Mouse (Mus musculus): ENCODE data around the gene Ndufaf7. TPM values are rescaled to one million over a fixed set of nuclear protein-coding genes. Genes with fewer than 3 reads are reported as not detected.
A peak's percentile ranks its signal among the peaks of the same experiment; 100 is the strongest.

Gene Ndufaf7
- total RNA-seq (2021), result 10 to 100 TPM; 56.2 to 60.6 TPM
- long read RNA-seq, experiment 1, transcript Ndufaf7-201 (10 exons, 1,749 nt), result major isoform, 25 of 65 reads
- long read RNA-seq, experiment 1, partial matches to known transcripts, result 28 of 65 reads
- long read RNA-seq, experiment 1, other reads (novel, unspliced or antisense), result 12 of 65 reads
- long read RNA-seq, experiment 2, transcript Ndufaf7-201 (10 exons, 1,749 nt), result major isoform, 10 of 33 reads
- long read RNA-seq, experiment 2, partial matches to known transcripts, result 16 of 33 reads
- long read RNA-seq, experiment 2, other reads (novel, unspliced or antisense), result 6 of 33 reads

- TF ChIP-seq CTCF (IDR thresholded peaks at IDR 0.05), result no peak
- intact Hi-C loops (cut with DNase I), result loop anchor here (2.0 to 10.0 kb wide), 3 partner anchors 20 to 272 kb away; partner anchors contain the start of genes Cebpzos, Gpatch11 and Heatr5b
- Histone ChIP-seq H3K4me3 (peak within 1 kb of the TSS; percentile 66), H3K27ac (peak within 1 kb of the TSS; percentile 85)
- DNase-seq (ENCODE audit: extremely low spot score in 1 of 2, low spot score in 2 of 2), result peak; percentile 96
Observed at GRCm38 (mm10) chr17:78936466-78937228, at the start of gene Ndufaf7, which contains the start of gene Cebpz. Gene Ndufaf7 (plus strand): TSS chr17:78937136. Gene Cebpz (minus strand): TSS chr17:78937066.

GRCm38 (mm10) chr17:78888554-78888953 lies 48.4 kb upstream of the Ndufaf7 start:
- DNase-seq (ENCODE audit: extremely low spot score in 1 of 2, low spot score in 2 of 2), result no peak
- intact Hi-C loops (cut with DNase I), result no loop called here
- TF ChIP-seq CTCF (IDR thresholded peaks at IDR 0.05), result no peak

GRCm38 (mm10) chr17:78889184-78889583 lies 47.8 kb upstream of the Ndufaf7 start:
- intact Hi-C loops (cut with DNase I), result no loop called here
- no peak for TF ChIP-seq CTCF (IDR thresholded peaks at IDR 0.05)
- DNase-seq (ENCODE audit: extremely low spot score in 1 of 2, low spot score in 2 of 2), result no peak

More at GRCm38 (mm10) chr17:78888554-78888953, 48.4 kb upstream of the Ndufaf7 start:
- no peak overlapping the region for H3K4me3 ChIP-seq
- no peak overlapping the region for H3K27ac ChIP-seq

GRCm38 (mm10) chr17:78891020-78891419 lies 45.9 kb upstream of the Ndufaf7 start:
- TF ChIP-seq CTCF (IDR thresholded peaks at IDR 0.05), result no peak
- DNase-seq (ENCODE audit: extremely low spot score in 1 of 2, low spot score in 2 of 2), result no peak
- no peak overlapping the region for H3K27ac ChIP-seq
- H3K4me3 ChIP-seq, result no peak overlapping the region
- intact Hi-C loops (cut with DNase I), result no loop called here

More at GRCm38 (mm10) chr17:78889184-78889583, 47.8 kb upstream of the Ndufaf7 start:
- Histone ChIP-seq H3K27ac (no peak overlapping the region), H3K4me3 (no peak overlapping the region)

GRCm38 (mm10) chr17:78894991-78895390 lies 41.9 kb upstream of the Ndufaf7 start:
- Histone ChIP-seq H3K4me3 (no peak overlapping the region), H3K27ac (no peak overlapping the region)
- intact Hi-C loops (cut with DNase I), result no loop called here
- no peak for TF ChIP-seq CTCF (IDR thresholded peaks at IDR 0.05)
- DNase-seq (ENCODE audit: extremely low spot score in 1 of 2, low spot score in 2 of 2), result no peak

GRCm38 (mm10) chr17:78895394-78895793 lies 41.5 kb upstream of the Ndufaf7 start:
- no peak overlapping the region for H3K27ac ChIP-seq
- intact Hi-C loops (cut with DNase I), result no loop called here
- TF ChIP-seq CTCF (IDR thresholded peaks at IDR 0.05), result peak; percentile 42
- H3K4me3 ChIP-seq, result no peak overlapping the region
- DNase-seq (ENCODE audit: extremely low spot score in 1 of 2, low spot score in 2 of 2), result peak in 1 of 2 experiments; percentile 21

GRCm38 (mm10) chr17:78903158-78903557 lies 33.8 kb upstream of the Ndufaf7 start:
- DNase-seq (ENCODE audit: extremely low spot score in 1 of 2, low spot score in 2 of 2), result no peak
- intact Hi-C loops (cut with DNase I), result no loop called here
- no peak for TF ChIP-seq CTCF (IDR thresholded peaks at IDR 0.05)
- H3K27ac ChIP-seq, result no peak overlapping the region
- no peak overlapping the region for H3K4me3 ChIP-seq

- no peak within 1 kb of the TSS for H3K4me3 ChIP-seq
- intact Hi-C loops (cut with DNase I), result no loop called here
- H3K27ac ChIP-seq, result no peak within 1 kb of the TSS
- no peak for TF ChIP-seq CTCF (IDR thresholded peaks at IDR 0.05)
- DNase-seq (ENCODE audit: extremely low spot score in 1 of 2, low spot score in 2 of 2), result no peak
Observed at GRCm38 (mm10) chr17:78906892-78907291, 30.0 kb upstream of the Ndufaf7 start, which contains the start of gene Sult6b1. Gene Sult6b1 (minus strand): TSS chr17:78906992.

- no peak for DNase-seq (ENCODE audit: extremely low spot score in 1 of 2, low spot score in 2 of 2)
- intact Hi-C loops (cut with DNase I), result no loop called here
- TF ChIP-seq CTCF (IDR thresholded peaks at IDR 0.05), result no peak
- H3K27ac ChIP-seq, result no peak overlapping the region
- H3K4me3 ChIP-seq, result no peak overlapping the region
Observed at GRCm38 (mm10) chr17:78909374-78909773, 27.6 kb upstream of the Ndufaf7 start.

- TF ChIP-seq CTCF (IDR thresholded peaks at IDR 0.05), result no peak
- H3K4me3 ChIP-seq, result peak overlapping the region; percentile 39
- DNase-seq (ENCODE audit: extremely low spot score in 1 of 2, low spot score in 2 of 2), result no peak
- no peak overlapping the region for H3K27ac ChIP-seq
- intact Hi-C loops (cut with DNase I), result no loop called here
Observed at GRCm38 (mm10) chr17:78912861-78913281, 24.1 kb upstream of the Ndufaf7 start.

- H3K4me3 ChIP-seq, result no peak overlapping the region
- intact Hi-C loops (cut with DNase I), result no loop called here
Observed at GRCm38 (mm10) chr17:78913921-78914320, 23.0 kb upstream of the Ndufaf7 start.

GRCm38 (mm10) chr17:78915772-78916171 lies 21.2 kb upstream of the Ndufaf7 start:
- intact Hi-C loops (cut with DNase I), result loop anchor here (2.0 kb wide), 2 partner anchors 21 to 81 kb away; partner anchors contain the start of genes Cebpz, Gpatch11, Heatr5b and Ndufaf7
- DNase-seq (ENCODE audit: extremely low spot score in 1 of 2, low spot score in 2 of 2), result no peak
- TF ChIP-seq CTCF (IDR thresholded peaks at IDR 0.05), result no peak
- Histone ChIP-seq H3K4me3 (peak overlapping the region; percentile 83), H3K27ac (peak overlapping the region; percentile 84)

More at GRCm38 (mm10) chr17:78913921-78914320, 23.0 kb upstream of the Ndufaf7 start:
- H3K27ac ChIP-seq, result no peak overlapping the region
- no peak for TF ChIP-seq CTCF (IDR thresholded peaks at IDR 0.05)
- DNase-seq (ENCODE audit: extremely low spot score in 1 of 2, low spot score in 2 of 2), result no peak

All from left cerebral cortex, adult 2 months (tissue).